Mouse (Mus musculus) layer of hippocampus, adult 18-20 months (tissue): Measurements from ENCODE around the gene Qtrt1. TPM values are rescaled to one million over a fixed set of nuclear protein-coding genes. Genes with fewer than 3 reads are reported as not detected.
A peak's percentile ranks its signal among the peaks of the same experiment; 100 is the strongest.
"Not testable (repeated sequence)": the region's sequence is repeated elsewhere in the genome, so short reads cannot be mapped to it uniquely, and the experiment has no call there.

ENCODE experiments used
- DNase-seq, 2 experiments: peaks; one replicate each; pipeline ENCODE4 v3.0.0; 2022; ENCODE audit warnings: low spot score in 2 of 2
- total RNA-seq, 2 experiments: library from RNA; stranded (reverse); gene quantifications; 2 replicates each; pipeline ENCODE4 v1.2.3; 2021

Qtrt1 gene
- total RNA-seq, 2 experiments from 2014 or later: 26.0 to 36.4 TPM

DNA sequence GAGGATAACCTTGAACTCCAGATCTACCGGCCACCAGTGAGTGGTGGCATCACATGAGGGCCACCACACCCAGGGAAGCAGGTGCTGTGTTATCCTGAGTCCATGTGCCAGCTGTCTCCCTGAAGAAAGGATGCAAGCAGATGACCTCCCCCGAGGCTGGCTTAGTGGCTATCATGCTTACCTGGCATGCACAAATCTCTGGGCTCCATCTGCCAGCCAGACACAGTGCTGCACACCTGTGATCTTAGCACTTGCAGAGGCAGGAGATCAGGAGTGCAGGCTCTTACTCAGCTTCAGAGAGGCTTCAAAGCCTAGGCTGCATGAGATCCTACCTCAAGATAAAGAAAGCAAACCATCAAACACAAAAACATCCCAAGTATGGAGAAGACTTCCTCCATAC lies 38.1 kb downstream of the Qtrt1 start:
- DNase-seq: no peak

DNA sequence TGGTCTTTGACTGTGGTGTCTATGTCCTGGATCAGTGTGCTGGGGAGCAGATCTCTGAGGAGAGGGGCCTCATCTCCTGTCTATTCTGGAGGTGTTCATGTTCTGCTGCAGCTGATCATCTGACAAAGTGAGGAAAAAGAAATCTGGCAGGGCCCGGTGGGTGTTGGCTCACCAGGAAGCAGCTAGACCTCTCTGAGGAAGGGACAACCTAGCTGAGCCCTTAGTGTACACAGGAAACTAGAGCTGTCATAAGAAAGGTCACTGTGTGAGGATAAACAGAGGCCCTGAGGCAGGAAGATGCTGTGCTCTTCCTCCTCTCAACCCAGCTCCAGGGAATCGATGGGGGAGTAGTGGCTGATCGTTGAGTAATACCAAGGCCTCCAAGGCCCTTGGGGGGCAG lies 38.6 kb downstream of the Qtrt1 start:
- no peak for DNase-seq

- DNase-seq: no peak
Observed at GRCm38 (mm10) chr9:21451391-21451790, 39.8 kb downstream of the Qtrt1 start.

DNA sequence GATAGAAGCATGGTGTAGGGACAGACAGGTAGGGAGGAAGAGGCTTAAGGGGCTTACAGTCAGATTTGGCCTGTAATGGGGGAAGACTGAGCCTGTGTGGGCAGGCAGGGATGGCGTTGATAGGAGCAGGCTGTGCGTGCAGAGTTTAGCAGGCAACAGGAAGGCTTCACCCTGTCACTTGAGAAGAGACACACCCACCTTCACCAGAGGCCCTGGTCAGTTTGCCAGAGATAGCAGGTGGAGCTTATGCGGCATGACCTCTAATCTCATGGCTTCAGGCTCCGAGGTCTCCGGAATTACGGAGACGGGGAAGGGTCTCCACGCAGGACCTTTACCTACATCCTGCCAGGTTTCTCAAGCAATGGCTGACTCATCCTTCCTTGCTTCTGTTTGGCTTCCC lies 40.2 kb downstream of the Qtrt1 start:
- DNase-seq: no peak

DNA sequence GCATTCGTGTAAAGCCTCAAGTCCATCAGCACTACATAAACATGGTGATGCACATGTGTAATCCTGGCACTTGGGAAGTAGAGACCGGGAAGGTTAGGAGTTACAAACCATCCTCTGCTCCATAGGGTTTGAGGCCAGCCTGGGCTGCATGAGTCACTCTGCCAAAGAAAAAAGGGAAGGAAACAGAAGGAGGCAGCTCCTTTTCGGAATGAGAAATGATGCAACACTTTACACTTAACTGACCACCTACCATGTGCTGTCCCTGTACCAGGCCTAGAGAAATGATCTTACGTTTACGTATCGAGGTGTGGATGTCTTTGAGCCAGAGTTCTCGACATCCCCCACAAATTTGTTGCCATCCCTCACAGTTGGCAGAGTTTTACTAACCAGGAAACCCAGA lies 41.4 kb downstream of the Qtrt1 start:
- DNase-seq: no peak

DNA sequence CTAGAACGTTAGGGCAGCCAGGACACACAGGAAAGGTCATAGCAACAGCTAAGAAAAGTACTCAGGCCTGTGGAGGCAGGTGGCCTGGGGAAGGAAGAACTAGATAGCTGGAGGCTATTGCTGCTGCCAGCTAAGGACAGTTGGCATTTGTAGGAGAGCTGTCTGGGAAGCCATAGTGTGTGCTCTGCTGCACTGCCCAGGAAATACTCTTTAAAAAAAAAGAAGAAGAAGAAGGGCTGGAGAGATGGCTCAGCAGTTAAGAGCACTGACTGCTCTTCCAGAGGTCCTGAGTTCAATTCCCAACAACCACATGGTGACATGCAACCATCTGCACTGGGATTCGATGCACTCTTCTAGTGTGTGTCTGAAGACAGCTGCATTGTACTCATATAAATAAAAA lies 41.8 kb downstream of the Qtrt1 start:
- no peak for DNase-seq

DNA sequence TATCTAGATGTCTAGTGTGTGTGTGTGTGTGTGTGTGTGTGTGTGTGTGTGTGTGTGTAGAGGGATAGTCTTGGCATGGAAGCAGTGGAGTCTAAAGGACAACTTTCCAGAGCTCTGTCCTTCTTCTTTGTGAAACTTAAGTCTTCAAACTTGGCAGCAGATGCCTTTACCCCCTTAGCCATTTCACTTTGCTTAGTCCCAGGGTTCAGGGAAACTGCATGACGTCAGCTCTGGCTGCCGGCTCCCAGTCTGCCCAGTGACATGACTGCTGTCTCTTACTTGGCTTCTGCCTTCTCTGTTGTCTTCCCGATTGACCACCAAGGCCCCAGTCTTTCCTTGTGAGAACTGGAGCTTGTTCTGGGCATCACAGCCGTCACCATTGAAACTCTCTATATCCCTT lies 42.9 kb downstream of the Qtrt1 start:
- DNase-seq: no peak

- DNase-seq: no peak
Observed at GRCm38 (mm10) chr9:21455103-21455770, 43.6 kb downstream of the Qtrt1 start.

DNA sequence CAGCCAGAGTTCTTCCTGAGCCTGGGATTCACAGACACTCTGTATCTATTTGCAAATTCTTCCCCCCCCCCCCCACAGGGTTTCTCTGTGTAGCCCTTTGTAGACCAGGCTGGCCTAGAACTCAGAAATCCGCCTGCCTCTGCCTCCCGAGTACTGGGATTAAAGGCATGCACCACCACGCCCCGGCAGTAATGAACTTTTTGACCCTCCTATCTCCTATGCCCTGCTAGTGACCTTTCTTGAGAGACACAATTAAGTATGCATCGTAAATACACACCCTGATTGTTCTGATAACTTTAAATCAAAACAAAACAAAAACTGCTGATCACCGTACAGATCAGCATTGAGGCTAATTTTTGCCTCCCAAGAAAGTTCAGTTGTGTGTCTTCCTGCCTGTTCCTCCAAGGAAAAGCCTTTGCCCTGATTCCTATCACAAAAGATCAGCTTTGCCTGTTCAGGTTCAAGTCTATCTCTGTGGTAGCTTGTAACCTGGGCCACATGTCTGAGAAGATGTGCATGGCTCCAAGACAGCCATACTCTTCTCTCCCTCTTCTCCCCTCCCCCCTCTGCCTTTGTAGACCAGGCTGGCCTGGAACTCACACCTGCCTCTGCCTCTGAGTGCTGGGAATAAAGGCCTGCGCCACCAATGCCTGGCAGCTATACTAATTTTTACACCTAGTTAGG lies 44.8 kb downstream of the Qtrt1 start:
- no peak for DNase-seq

GRCm38 (mm10) chr9:21456930-21457634 lies 45.4 kb downstream of the Qtrt1 start:
- DNase-seq: no peak

DNA sequence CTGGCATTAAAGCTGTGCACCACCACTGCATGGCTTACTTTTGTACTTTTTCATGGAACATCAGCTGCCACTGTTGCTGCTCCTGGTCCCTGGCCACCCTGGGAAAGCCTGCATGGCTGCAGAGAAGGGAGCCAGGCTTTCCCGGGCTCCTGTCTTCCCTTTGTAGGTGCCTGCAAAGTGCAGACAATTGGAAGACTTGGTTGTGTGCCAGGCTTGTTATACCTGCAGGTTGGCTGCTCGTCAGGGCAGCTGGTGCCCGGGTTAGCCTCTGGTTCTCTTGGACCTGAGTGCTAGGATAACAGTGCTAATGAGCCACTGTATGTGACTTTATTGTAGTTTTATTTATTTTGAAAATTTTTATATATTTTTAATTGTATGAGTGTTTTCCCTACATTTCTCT lies 47.2 kb downstream of the Qtrt1 start:
- DNase-seq: no peak

DNA sequence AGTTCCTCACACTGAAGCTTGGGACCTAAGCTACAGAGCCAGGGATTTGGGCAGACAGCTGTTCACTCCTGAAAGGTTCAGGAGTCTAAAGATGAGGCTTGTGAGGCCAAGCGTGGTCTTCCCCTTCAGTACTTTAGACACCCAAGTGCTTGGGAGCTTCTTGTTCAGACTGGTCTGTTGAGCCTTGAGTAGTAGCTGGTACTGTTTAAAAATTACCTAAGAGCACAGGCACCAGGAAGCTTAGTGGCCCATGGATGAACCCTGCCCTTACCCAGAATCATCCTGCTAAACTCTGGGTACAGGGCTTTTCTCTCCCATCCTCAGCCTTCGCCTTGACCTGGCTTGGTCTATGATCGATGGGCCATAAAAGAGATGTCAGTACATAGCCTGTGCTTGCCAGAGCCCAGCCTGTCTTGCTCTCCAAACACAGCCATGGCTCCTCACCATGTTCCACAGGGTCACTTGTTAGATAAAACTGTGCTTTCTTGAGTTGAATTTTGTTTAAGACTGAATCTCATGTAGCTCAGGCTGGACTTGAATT lies 48.8 kb downstream of the Qtrt1 start:
- no peak for DNase-seq

DNA sequence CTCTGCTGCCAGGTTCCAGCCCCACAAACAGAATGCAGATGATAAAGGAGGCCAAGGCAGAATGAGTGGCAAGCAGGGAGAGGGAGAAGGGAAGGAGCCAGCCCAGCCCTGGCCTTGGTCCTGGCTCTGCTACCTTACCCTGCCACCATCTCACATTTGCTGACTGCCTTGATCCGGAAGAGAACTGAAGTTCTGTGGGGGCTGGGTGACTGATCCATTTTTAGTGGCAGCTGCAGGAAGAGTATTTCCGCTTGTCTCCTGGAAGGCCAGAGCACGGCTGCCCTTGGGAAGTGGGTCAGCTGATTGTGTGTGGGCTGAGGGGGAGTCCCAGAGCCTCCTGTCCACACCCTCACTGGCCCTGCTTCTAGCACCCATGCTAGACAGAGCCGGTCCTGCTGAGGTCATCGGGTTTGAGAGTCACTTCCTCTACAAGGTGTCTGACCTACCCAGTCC lies 51.5 kb downstream of the Qtrt1 start:
- peak in 1 of 2 experiments; percentile 46 for DNase-seq

- DNase-seq: no peak
Observed at GRCm38 (mm10) chr9:21463766-21464564, 52.3 kb downstream of the Qtrt1 start.

GRCm38 (mm10) chr9:21464565-21464928 lies 52.9 kb downstream of the Qtrt1 start:
- DNase-seq: not testable (repeated sequence)

DNA sequence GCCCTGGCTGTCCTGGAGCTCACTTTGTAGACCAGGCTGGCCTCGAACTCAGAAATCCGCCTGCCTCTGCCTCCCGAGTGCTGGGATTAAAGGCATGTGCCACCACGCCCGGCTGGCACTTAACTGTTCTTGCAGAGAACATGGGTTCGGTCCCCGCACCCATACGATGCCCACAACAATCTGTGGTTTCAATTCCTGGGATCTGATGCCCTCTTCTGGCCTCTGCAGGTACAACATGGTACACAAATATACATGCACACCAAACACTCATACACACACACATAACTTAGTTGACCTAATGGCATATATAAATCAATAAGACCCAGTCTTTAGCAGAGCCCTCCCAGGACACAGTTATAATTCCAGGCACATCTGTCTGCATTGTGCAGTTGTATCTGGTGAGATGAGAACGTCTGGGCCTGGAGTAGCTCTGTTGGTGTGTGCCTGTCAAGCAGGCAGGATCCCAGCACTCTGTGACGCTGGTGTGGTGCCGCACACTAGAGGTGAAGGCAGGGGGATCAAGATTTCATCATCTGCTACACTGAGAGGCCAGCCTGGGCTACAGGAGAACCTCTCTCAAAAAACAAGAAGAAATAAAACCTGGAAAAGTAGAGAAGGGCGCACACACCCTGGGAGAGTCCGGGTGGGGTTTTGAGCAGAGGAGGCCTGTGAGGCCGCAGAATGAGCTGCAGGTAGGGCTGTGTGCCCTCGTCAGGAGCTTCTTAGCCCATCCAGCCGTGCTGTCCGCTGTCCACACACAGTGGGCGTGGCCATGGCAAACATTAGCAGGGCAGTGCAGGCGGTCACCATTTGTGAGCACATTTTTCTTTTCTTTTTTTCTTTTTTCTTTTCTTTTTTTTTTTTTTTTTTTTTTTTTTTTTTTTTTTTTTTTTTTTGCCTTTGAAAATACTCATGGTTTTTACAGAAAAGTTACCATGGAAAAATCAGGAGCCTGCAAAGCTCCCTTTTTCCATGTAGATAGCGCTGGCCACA lies 57.7 kb downstream of the Qtrt1 start:
- DNase-seq: peak in 1 of 2 experiments; percentile 72
